Mouse (Mus musculus) embryo, embryonic 10 days (tissue): ENCODE measurements at regions not wholly inside any gene's neighbourhood (a gene's known extent, or its start where the extent isn't known, plus 50 kb on each side); places are given as distances from the start of the nearest gene placed in this dataset.
"Not testable (repeated sequence)": the region's sequence is repeated elsewhere in the genome, so short reads cannot be mapped to it uniquely, and the experiment has no call there.

ENCODE experiments used
- DNase-seq: peaks from one replicate; pipeline ENCODE4 v3.0.0-alpha.2; 2015; ENCODE audit warnings: low spot score

GRCm38 (mm10) chr6:74966046-74966445 is 1496.6 kb upstream of the 4931417E11Rik start:
- peak; percentile 42 for DNase-seq

DNA sequence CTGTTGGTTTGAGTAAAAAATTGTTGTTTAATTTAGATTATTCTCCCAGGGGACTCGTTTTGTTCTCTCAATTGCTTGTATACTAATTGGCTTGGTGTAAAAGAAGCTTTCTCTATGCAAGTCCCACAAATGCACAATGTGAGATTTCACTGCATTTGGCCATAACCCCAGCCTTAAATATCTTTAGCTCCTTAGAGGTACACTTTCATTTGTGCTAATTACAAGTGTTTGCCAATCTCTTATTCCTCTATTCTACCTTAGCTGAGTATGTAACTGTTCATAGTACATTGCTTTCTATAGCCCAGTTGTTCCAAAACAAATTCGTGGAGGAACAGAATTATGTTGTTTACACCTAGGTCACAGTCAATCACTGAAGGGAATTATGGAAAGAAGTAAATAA is 1459.0 kb upstream of the 4931417E11Rik start:
- no peak for DNase-seq

GRCm38 (mm10) chr6:74903551-74903950 is 1434.1 kb upstream of the 4931417E11Rik start:
- no peak for DNase-seq

DNA sequence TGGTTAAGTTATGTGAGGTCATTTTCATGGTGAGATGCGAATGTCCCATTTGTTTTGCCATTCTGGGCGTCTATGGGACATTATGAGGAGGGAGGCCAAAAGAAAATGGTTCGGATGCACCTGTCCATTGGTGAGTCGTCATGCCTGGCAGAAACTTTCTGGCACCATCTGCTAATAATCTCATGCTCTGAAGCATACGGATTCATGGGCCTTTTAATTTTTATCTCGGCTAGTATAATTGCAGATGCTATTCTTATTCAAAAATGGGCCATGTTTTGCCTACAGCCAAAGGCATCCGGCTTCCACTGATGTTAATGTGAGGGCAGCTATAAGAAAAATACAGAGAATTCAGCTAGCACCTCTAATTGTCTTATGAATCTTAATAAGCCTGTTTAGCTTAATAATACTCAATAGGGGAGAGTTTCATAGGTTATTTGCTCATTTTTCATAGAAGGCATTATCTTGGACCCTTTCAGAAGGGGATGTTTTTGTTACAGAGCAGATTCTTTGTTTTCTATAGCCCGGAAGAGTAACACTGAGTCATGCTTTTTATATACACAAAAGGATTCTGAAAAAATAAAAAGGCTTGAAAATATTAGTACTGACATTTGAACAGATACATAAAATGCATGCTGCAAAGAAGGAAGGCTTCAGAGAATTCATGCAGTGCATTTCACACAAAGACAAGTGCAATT is 1401.3 kb upstream of the 4931417E11Rik start:
- no peak for DNase-seq

DNA sequence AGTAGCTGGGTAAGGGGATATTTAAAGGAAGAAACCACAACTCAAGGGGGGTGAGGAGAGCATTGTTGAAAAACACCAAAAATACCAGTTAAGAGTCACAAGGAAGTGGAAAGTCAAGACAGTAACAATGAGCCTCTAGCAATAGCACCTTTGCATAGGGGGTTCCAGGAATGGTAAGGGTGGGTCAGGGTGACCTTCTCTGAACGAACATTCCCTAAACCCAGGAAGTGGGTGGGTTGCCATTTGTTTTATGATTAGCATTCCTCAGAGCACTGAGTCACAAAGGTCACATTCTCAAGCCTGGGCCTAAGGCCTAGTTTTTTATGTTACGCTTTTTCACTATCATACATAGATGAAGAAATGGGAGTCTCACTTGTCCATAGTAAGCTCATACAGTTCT is 1351.2 kb upstream of the 4931417E11Rik start:
- DNase-seq = not testable (repeated sequence)
